Mouse (Mus musculus): ENCODE measurements at regions not wholly inside any gene's neighbourhood (a gene's known extent, or its start where the extent isn't known, plus 50 kb on each side); places are given as distances from the start of the nearest gene placed in this dataset.

DNA sequence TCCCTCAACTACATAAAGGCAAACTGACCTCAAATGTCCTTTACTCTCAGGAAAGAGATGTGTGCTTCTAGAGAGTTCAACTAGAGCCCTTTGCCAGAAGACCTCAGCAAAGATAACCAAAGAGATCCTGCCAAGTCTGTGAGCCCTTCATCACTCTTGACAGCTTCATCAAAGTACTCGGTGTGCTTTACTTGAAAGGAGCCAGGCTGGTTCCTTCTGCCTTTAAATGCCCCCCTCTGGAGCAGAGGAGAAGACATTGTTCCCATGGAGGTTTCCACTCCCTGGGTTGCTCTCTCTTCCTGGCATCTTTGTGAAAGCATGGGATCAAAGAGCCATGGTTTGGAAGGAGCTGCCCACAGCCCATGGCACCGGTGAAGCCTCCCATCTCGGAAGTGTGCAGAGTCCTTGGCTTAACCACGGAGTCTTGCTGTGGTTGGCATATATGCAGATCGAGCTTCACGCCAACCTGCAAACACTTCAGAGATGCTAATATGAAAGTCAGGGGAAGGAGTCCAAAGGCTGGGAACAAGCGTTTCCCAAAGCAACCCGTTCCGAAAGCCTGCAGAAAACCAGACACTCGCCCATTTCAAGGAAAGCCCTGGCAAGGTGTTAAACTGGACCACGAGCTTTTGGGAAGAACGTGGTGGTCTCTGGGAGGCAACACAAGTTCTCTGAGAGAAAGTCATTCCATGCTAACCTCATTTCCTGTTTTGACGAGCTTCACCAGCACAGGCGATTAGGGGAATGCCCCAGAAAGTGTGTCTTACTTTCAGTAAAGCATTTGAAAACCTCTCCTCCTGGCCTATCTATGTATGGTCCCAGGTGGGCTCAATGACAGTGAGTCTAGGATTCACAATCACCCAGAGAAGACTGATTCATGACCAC lies 223.5 kb upstream of the Spdye4c start:
- 80% methylated on average over 14 of the region's 14 CpGs for WGBS (ENCODE audit: insufficient replicate concordance)
- H3K4me1 ChIP-seq (ENCODE audit: control insufficient read depth, insufficient read depth, low read length), result peaks cover 42% of the 10 kb centered on the region

DNA sequence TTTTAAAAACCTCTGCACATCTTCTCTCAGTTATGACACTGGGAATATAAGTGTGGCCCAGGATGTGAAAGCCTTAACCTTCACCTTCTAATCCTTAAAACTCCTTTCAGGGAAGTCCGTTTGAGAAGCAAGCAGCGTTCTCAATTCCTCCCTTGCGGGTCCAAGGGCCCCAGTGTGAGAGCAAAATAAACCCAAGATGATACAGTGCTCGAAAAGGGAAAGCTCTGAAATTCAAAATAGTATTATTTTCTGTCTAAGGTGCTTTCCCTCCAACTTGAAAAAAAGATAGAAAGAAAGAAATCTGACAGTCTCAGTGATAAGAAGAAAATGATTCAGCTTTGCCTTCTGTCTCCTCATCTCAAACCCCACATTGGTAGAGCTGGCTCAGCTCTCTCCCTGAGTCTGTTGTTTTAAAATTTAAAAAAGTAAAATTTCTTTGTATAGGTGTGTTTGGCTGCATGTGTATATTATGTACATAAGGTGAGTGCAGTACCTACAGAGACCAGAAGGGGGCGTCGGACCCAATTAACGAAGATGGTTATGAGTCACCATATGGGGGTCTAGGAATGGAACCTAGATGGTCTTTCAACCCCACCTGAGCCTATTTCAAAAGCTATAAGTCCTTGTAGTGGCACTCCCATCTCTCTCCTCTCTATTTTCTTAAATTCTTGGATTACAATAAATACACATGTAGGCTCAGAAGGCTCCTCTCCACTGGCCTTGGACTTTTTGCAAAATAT lies 222.3 kb upstream of the Spdye4c start:
- Histone ChIP-seq H3K27ac (ENCODE audit: low read depth, low read length) (no peak overlapping the region), H3K4me1 (ENCODE audit: control insufficient read depth, insufficient read depth, low read length) (peaks cover 45% of the 10 kb centered on the region), H3K27me3 (ENCODE audit: control insufficient read depth, insufficient read depth, low read length) (no peaks in the 10 kb centered on the region), H3K4me2 (no peak overlapping the region), H3K9me3 (replicated peaks; ENCODE audit: control insufficient read depth, low read length) (0 out of 2 replicates have a peak, but pooled peaks cover 3% of the 10 kb centered on the region), H3K36me3 (ENCODE audit: control insufficient read depth, insufficient read depth, low read length) (no peaks in the 10 kb centered on the region), H3K9ac (ENCODE audit: low read depth, low read length) (no peak overlapping the region), H3K4me3 (ENCODE audit: low read depth, low read length) (no peak overlapping the region)
- WGBS (ENCODE audit: insufficient replicate concordance), result 67% methylated on average over 7 of the region's 7 CpGs
- no peak for ATAC-seq (replicated peaks; ENCODE audit: insufficient number of reproducible peaks, low FRiP score, low TSS enrichment)

More for the DNA sequence above, 223.5 kb upstream of the Spdye4c start:
- H3K9me3 ChIP-seq (replicated peaks; ENCODE audit: control insufficient read depth, low read length), result 0 out of 2 replicates have a peak, but pooled peaks cover 3% of the 10 kb centered on the region
- H3K4me2 ChIP-seq, result no peak overlapping the region
- no peak overlapping the region for H3K27ac ChIP-seq (ENCODE audit: low read depth, low read length)
- no peak for ATAC-seq (replicated peaks; ENCODE audit: insufficient number of reproducible peaks, low FRiP score, low TSS enrichment)
- no peak overlapping the region for H3K9ac ChIP-seq (ENCODE audit: low read depth, low read length)
- H3K4me3 ChIP-seq (ENCODE audit: low read depth, low read length), result no peak overlapping the region
- no peaks in the 10 kb centered on the region for H3K27me3 ChIP-seq (ENCODE audit: control insufficient read depth, insufficient read depth, low read length)
- H3K36me3 ChIP-seq (ENCODE audit: control insufficient read depth, insufficient read depth, low read length), result no peaks in the 10 kb centered on the region

GRCm38 (mm10) chr2:128370821-128371220 lies 220.2 kb upstream of the Spdye4c start:
- H3K9me3 ChIP-seq (replicated peaks; ENCODE audit: control insufficient read depth, low read length), result 0 out of 2 replicates have a peak, but pooled peaks cover 3% of the 10 kb centered on the region
- no peaks in the 10 kb centered on the region for H3K27me3 ChIP-seq (ENCODE audit: control insufficient read depth, insufficient read depth, low read length)
- WGBS (ENCODE audit: insufficient replicate concordance), result 46% methylated on average over 10 of the region's 10 CpGs
- H3K4me2 ChIP-seq, result no peak overlapping the region
- ATAC-seq (replicated peaks; ENCODE audit: insufficient number of reproducible peaks, low FRiP score, low TSS enrichment), result no peak
- no peaks in the 10 kb centered on the region for H3K36me3 ChIP-seq (ENCODE audit: control insufficient read depth, insufficient read depth, low read length)
- no peak overlapping the region for H3K27ac ChIP-seq (ENCODE audit: low read depth, low read length)
- H3K4me3 ChIP-seq (ENCODE audit: low read depth, low read length), result no peak overlapping the region
- H3K4me1 ChIP-seq (ENCODE audit: control insufficient read depth, insufficient read depth, low read length), result peaks cover 25% of the 10 kb centered on the region
- H3K9ac ChIP-seq (ENCODE audit: low read depth, low read length), result no peak overlapping the region

DNA sequence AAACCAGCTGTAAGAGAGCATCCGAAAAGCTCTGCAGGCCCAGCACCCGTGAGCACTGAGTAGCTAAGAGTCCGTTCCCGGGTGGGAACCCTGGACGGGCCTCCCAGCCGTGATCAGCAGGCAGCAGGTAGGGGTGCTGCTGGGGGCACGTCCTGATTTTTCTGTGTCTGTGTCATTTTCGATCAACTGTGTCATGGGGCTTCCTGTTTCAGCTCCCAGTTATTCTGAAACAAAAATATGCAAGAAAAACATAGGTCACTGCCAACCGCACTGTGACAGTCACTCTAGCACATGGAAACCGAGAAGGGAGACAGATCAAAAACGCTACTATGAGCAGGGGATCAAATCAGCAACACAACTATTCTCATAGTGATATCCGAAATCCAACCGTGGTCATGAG lies 218.8 kb upstream of the Spdye4c start:
- H3K9ac ChIP-seq (ENCODE audit: low read depth, low read length), result no peak overlapping the region
- 0 out of 2 replicates have a peak, but pooled peaks cover 3% of the 10 kb centered on the region for H3K9me3 ChIP-seq (replicated peaks; ENCODE audit: control insufficient read depth, low read length)
- H3K4me3 ChIP-seq (ENCODE audit: low read depth, low read length), result no peak overlapping the region
- no peak overlapping the region for H3K4me2 ChIP-seq
- H3K4me1 ChIP-seq (ENCODE audit: control insufficient read depth, insufficient read depth, low read length), result peaks cover 17% of the 10 kb centered on the region
- no peaks in the 10 kb centered on the region for H3K27me3 ChIP-seq (ENCODE audit: control insufficient read depth, insufficient read depth, low read length)
- no peak overlapping the region for H3K27ac ChIP-seq (ENCODE audit: low read depth, low read length)
- no peaks in the 10 kb centered on the region for H3K36me3 ChIP-seq (ENCODE audit: control insufficient read depth, insufficient read depth, low read length)
- ATAC-seq (replicated peaks; ENCODE audit: insufficient number of reproducible peaks, low FRiP score, low TSS enrichment), result no peak
- WGBS (ENCODE audit: insufficient replicate concordance), result 84% methylated on average over 13 of the region's 13 CpGs

- no peak for ATAC-seq (replicated peaks; ENCODE audit: insufficient number of reproducible peaks, low FRiP score, low TSS enrichment)
- Histone ChIP-seq H3K9ac (ENCODE audit: low read depth, low read length) (no peak overlapping the region), H3K9me3 (replicated peaks; ENCODE audit: control insufficient read depth, low read length) (0 out of 2 replicates have a peak, but pooled peaks cover 3% of the 10 kb centered on the region), H3K4me1 (ENCODE audit: control insufficient read depth, insufficient read depth, low read length) (peaks cover 13% of the 10 kb centered on the region), H3K27ac (ENCODE audit: low read depth, low read length) (no peak overlapping the region), H3K27me3 (ENCODE audit: control insufficient read depth, insufficient read depth, low read length) (no peaks in the 10 kb centered on the region), H3K4me2 (no peak overlapping the region), H3K36me3 (ENCODE audit: control insufficient read depth, insufficient read depth, low read length) (no peaks in the 10 kb centered on the region), H3K4me3 (ENCODE audit: low read depth, low read length) (no peak overlapping the region)
- 60% methylated on average over 12 of the region's 12 CpGs for WGBS (ENCODE audit: insufficient replicate concordance)
These were observed 217.4 kb upstream of the Spdye4c start for GRCm38 (mm10) chr2:128373363-128374252.

DNA sequence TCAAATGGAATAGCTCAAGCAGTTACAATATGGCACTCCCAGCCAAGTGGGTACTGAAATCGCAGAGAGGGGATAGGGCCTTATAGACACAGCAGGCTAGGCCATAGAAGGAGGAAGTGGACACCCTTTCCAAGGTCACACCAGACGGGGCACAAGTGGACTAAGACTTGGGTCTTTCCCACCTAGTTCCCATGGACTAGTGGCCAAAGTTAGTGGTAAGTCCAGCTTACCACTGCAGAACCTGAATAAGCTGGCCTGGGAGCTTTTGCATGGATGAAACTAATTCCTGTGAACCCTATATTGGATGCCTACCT lies 216.8 kb upstream of the Spdye4c start:
- Histone ChIP-seq H3K4me1 (ENCODE audit: control insufficient read depth, insufficient read depth, low read length) (peaks cover 13% of the 10 kb centered on the region), H3K4me2 (no peak overlapping the region), H3K4me3 (ENCODE audit: low read depth, low read length) (no peak overlapping the region), H3K27ac (ENCODE audit: low read depth, low read length) (no peak overlapping the region), H3K9ac (ENCODE audit: low read depth, low read length) (no peak overlapping the region), H3K36me3 (ENCODE audit: control insufficient read depth, insufficient read depth, low read length) (no peaks in the 10 kb centered on the region), H3K9me3 (replicated peaks; ENCODE audit: control insufficient read depth, low read length) (no peaks in the 10 kb centered on the region), H3K27me3 (ENCODE audit: control insufficient read depth, insufficient read depth, low read length) (no peaks in the 10 kb centered on the region)
- 77% methylated on average over 2 of the region's 2 CpGs for WGBS (ENCODE audit: insufficient replicate concordance)
- no peak for ATAC-seq (replicated peaks; ENCODE audit: insufficient number of reproducible peaks, low FRiP score, low TSS enrichment)

GRCm38 (mm10) chr2:128374926-128375325 lies 216.1 kb upstream of the Spdye4c start:
- H3K36me3 ChIP-seq (ENCODE audit: control insufficient read depth, insufficient read depth, low read length), result no peaks in the 10 kb centered on the region
- no peak overlapping the region for H3K27ac ChIP-seq (ENCODE audit: low read depth, low read length)
- H3K27me3 ChIP-seq (ENCODE audit: control insufficient read depth, insufficient read depth, low read length), result no peaks in the 10 kb centered on the region
- no peaks in the 10 kb centered on the region for H3K9me3 ChIP-seq (replicated peaks; ENCODE audit: control insufficient read depth, low read length)
- no peak overlapping the region for H3K4me3 ChIP-seq (ENCODE audit: low read depth, low read length)
- H3K4me1 ChIP-seq (ENCODE audit: control insufficient read depth, insufficient read depth, low read length), result peaks cover 18% of the 10 kb centered on the region
- no peak overlapping the region for H3K9ac ChIP-seq (ENCODE audit: low read depth, low read length)
- 91% methylated on average over 5 of the region's 5 CpGs for WGBS (ENCODE audit: insufficient replicate concordance)
- no peak overlapping the region for H3K4me2 ChIP-seq
- no peak for ATAC-seq (replicated peaks; ENCODE audit: insufficient number of reproducible peaks, low FRiP score, low TSS enrichment)

DNA sequence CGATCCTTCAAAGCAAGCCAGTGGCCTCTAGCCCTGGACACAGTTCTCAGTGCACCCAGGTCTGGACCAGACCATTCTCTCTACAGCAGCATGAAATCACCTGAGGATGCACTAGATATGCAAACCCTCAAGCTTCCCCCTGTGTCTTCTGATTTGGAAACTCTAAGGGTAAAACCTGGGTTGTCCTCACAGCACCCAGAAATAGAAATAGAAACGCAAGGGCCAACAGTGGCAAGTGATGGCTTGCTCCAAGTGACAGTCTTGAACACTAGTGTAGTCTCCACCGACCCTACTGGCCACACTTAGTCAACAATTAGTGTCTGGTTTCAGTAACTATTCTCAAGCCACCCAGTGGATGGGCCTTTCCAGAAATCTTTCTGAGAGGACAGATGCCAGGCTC lies 215.2 kb upstream of the Spdye4c start:
- Histone ChIP-seq H3K27me3 (ENCODE audit: control insufficient read depth, insufficient read depth, low read length) (no peaks in the 10 kb centered on the region), H3K4me3 (ENCODE audit: low read depth, low read length) (no peak overlapping the region), H3K9ac (ENCODE audit: low read depth, low read length) (no peak overlapping the region), H3K4me1 (ENCODE audit: control insufficient read depth, insufficient read depth, low read length) (peaks cover 20% of the 10 kb centered on the region), H3K9me3 (replicated peaks; ENCODE audit: control insufficient read depth, low read length) (no peaks in the 10 kb centered on the region), H3K27ac (ENCODE audit: low read depth, low read length) (no peak overlapping the region), H3K36me3 (ENCODE audit: control insufficient read depth, insufficient read depth, low read length) (no peaks in the 10 kb centered on the region), H3K4me2 (no peak overlapping the region)
- no peak for ATAC-seq (replicated peaks; ENCODE audit: insufficient number of reproducible peaks, low FRiP score, low TSS enrichment)
- 77% methylated on average over 3 of the region's 3 CpGs for WGBS (ENCODE audit: insufficient replicate concordance)
